Mouse (Mus musculus) heart, adult 2 months (tissue): ENCODE data around the gene Tubb3.

Experiments
- CTCF ChIP-seq: fragments of 200-600 bp; IDR thresholded peaks from 2 replicates; pipeline ENCODE4 v1.8.1; 2022; ENCODE audit warnings: antibody characterized with exemption, mild to moderate bottlenecking, moderate library complexity
- POLR2A ChIP-seq: fragments of 200-500 bp; IDR thresholded peaks from 2 replicates; pipeline ENCODE4 v1.6.1; 2011; ENCODE audit warnings: mild to moderate bottlenecking, low read depth, low read length, control low read depth; ENCODE audit not compliant: insufficient read depth

GRCm38 (mm10) chr8:123421325-123421724 is 10.1 kb downstream of the Tubb3 start:
- TF ChIP-seq POLR2A (no peak), CTCF (no peak)
